Mouse (Mus musculus): ENCODE measurements around the gene Lyzl4. TPM values are rescaled to one million over a fixed set of nuclear protein-coding genes. Genes with fewer than 3 reads are reported as not detected.

The Lyzl4 gene
- 0.09 TPM in 1 of 2 replicates, not detected in the other for polyA plus RNA-seq (2012; rRNA removed)

GRCm38 (mm10) chr9:121642001-121642400, at the start of gene Lyzl4:
Gene Lyzl4 (minus strand): TSS chr9:121642096.
- WGBS: 0% methylated on average over 26 of the region's 26 CpGs
- no peak for DNase-seq (ENCODE audit: low read depth, low spot score)

- 88% methylated on average over 7 of the region's 7 CpGs for WGBS
- no peak for DNase-seq (ENCODE audit: low read depth, low spot score)
These were observed 48.8 kb upstream of the Lyzl4 start for GRCm38 (mm10) chr9:121690734-121691133.

- DNase-seq (ENCODE audit: low read depth, low spot score): no peak
- WGBS: 85% methylated on average over 15 of the region's 15 CpGs
These were observed 48.3 kb upstream of the Lyzl4 start for GRCm38 (mm10) chr9:121690200-121690651.

- WGBS: 70% methylated on average over 7 of the region's 7 CpGs
- DNase-seq (ENCODE audit: low read depth, low spot score): no peak
These were observed 42.8 kb upstream of the Lyzl4 start for GRCm38 (mm10) chr9:121684702-121685101.

GRCm38 (mm10) chr9:121682037-121682680, 40.3 kb upstream of the Lyzl4 start:
- no peak for DNase-seq (ENCODE audit: low read depth, low spot score)
- 75% methylated on average over 18 of the region's 18 CpGs for WGBS

DNA sequence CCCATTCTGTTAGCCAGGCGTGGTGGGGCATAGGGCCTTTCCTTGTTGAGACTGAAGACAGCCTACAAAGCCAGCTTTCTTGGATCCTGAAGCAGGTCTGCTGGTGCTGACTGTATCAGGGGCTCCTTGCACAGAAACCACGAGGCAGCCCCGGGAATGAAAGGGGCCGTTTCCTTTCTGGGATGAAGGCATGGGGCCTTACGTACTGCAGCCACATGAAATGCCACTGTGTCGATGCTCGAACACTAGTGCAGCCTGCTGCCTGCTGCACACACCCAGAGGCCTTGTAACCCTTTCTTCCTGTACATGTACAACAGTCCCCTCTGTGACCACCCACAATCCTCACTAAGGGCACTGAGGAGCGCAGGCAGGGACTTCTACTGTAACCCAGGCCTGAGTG, 39.3 kb upstream of the Lyzl4 start:
- no peak for DNase-seq (ENCODE audit: low read depth, low spot score)
- WGBS: 84% methylated on average over 8 of the region's 8 CpGs

- WGBS: 17% methylated on average over 6 of the region's 6 CpGs
These were observed 37.7 kb upstream of the Lyzl4 start for GRCm38 (mm10) chr9:121679549-121679948.

GRCm38 (mm10) chr9:121677476-121677875, 35.6 kb upstream of the Lyzl4 start:
- DNase-seq (ENCODE audit: low read depth, low spot score): no peak
- WGBS: 23% methylated on average over 8 of the region's 8 CpGs

More at GRCm38 (mm10) chr9:121679549-121679948, 37.7 kb upstream of the Lyzl4 start:
- peak; percentile 19 for DNase-seq (ENCODE audit: low read depth, low spot score)

DNA sequence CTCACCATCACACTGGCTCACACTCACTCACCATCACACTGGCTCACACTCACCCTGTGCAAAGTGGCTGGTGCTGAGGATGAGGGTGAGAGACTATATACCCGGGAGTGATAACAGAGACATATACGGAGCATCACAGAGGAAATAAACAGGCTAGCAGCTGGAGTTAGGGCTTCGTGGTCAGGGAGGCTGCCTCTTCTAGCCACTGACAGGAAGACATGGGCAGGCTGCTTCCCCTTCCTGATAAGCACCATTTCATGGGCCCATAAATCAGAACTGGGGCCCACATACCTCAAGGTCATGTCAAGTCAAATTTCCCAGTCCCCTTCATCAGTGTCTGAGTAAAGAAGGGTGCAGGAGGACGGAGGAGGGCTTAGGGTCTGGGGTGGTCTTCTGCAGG, 35.2 kb upstream of the Lyzl4 start:
- no peak for DNase-seq (ENCODE audit: low read depth, low spot score)
- WGBS: 21% methylated on average over 4 of the region's 4 CpGs

- DNase-seq (ENCODE audit: low read depth, low spot score): no peak
- 88% methylated on average over 2 of the region's 2 CpGs for WGBS
These were observed 33.7 kb upstream of the Lyzl4 start for GRCm38 (mm10) chr9:121675556-121675955.

DNA sequence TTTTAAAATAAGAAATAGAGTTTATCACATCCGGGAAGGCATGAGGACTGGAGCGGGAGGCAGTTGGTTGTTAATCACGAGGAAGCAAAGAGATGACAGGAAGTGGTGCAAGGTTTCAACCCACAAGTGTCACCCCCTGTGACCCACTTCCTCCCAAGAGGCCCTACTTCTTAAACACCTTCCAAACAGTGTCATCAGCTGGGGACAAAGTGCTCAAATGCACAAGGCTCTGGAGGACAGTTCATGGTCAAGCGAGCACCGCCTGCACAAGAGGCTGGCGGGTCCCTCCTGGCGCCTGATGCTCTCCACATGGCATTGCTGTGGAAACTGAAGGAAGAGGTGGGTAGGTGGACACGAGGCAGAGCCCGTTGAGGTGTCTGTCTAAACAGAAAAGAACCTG, 33.1 kb upstream of the Lyzl4 start:
- DNase-seq (ENCODE audit: low read depth, low spot score): no peak
- WGBS: 78% methylated on average over 9 of the region's 9 CpGs

- no peak for DNase-seq (ENCODE audit: low read depth, low spot score)
- WGBS: 86% methylated on average over 5 of the region's 5 CpGs
These were observed 31.8 kb upstream of the Lyzl4 start for GRCm38 (mm10) chr9:121673716-121674115.

GRCm38 (mm10) chr9:121672311-121672710, 30.4 kb upstream of the Lyzl4 start:
- 59% methylated on average over 5 of the region's 5 CpGs for WGBS
- no peak for DNase-seq (ENCODE audit: low read depth, low spot score)

DNA sequence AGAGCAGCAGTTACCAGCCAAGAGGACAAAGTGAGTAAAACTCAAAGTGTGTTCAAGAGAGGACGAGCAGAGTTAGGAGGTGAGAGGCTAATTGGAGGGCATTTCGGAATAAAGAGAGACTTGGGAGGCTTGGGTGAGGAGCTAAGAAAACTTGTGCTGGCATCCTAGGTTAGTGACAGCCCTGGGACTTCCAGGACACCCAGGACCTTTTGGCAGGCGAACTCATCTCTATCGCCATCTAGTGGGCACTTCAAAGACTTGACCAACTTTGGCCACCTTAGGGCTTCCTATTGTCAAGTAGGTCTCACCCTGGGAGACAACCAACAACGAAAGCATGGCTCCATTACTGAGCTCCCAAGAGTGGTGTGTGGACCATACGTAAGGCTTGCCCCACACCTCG, 29.4 kb upstream of the Lyzl4 start:
- no peak for DNase-seq (ENCODE audit: low read depth, low spot score)
- whole genome bisulfite sequencing: 33% methylated on average over 7 of the region's 7 CpGs

DNA sequence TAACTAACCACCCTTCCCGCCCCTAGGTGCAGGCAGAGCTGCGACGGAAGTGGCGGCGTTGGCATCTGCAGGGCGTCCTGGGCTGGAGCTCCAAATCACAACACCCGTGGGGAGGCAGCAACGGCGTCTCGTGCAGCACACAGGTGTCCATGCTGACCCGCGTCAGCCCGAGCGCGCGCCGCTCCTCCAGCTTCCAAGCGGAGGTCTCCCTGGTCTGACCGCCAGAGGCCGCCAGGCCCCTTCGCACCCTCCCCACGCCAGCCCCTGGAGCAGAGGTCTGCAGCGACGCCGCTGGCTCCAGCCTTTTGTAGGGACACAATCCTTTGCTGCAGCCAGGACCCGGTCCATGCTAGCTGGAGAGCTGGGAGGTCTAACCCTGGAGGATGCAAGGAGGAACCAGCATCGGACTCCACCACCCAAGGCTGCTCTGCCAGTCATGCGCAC, 27.5 kb upstream of the Lyzl4 start:
- WGBS: 60% methylated on average over 28 of the region's 28 CpGs
- DNase-seq (ENCODE audit: low read depth, low spot score): no peak

DNA sequence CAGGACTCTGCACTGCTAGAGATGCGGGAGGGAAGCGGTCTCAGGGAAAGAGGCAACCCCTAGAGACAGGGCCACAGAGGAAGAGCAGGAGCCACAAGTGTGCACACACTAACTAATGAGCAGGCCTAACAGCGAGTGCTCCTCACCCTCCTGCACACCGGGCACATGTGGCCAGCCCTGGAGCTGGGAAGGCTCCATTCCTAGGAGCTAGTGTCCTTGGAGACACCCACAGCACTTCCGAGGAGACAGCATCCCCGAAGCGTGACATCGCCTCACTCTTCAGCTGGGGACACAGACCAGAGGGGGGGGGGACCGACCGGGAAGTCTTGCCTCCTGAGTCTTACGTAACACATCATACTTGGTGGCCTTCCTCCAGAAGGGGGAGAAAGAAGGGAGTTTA, 25.9 kb upstream of the Lyzl4 start:
- DNase-seq (ENCODE audit: low read depth, low spot score): no peak
- 62% methylated on average over 11 of the region's 11 CpGs for WGBS

- 76% methylated on average over 16 of the region's 16 CpGs for WGBS
- no peak for DNase-seq (ENCODE audit: low read depth, low spot score)
These were observed 25.2 kb upstream of the Lyzl4 start for GRCm38 (mm10) chr9:121666957-121667630.

- WGBS: 87% methylated on average over 5 of the region's 5 CpGs
- no peak for DNase-seq (ENCODE audit: low read depth, low spot score)
These were observed 22.2 kb upstream of the Lyzl4 start for GRCm38 (mm10) chr9:121664104-121664503.

DNA sequence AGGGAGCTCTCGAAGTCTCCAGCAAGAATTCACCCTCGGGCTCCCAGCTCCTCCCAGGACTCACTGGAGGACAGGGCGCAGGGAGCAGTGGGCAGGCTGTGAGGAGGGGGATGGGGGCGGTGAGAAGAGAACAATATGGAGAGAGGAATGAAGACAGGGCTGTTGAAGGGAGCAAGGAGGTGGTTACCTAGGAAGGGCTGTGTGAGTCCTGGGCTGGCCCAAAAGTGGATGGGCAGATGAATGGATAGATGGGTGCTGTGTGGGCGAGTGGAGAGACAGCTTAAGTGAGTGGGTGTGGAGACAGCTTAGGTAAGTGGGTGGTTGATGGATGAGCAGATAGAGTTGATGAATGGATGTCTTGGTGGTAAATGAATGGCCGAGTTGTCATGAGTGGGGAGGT, 21.6 kb upstream of the Lyzl4 start:
- WGBS: 86% methylated on average over 6 of the region's 6 CpGs
- DNase-seq (ENCODE audit: low read depth, low spot score): no peak

GRCm38 (mm10) chr9:121659791-121660190, 17.9 kb upstream of the Lyzl4 start:
- 82% methylated on average over 7 of the region's 7 CpGs for WGBS
- DNase-seq (ENCODE audit: low read depth, low spot score): no peak

- 42% methylated on average over 7 of the region's 7 CpGs for WGBS
- no peak for DNase-seq (ENCODE audit: low read depth, low spot score)
These were observed 16.4 kb upstream of the Lyzl4 start for GRCm38 (mm10) chr9:121658248-121658647.

Measured in large intestine, adult 2 months (tissue).